Mouse (Mus musculus) lung, postnatal 4 days (tissue): ENCODE results near the gene Opa3.

Experiments used
- DNase-seq, 2 experiments: peaks; one replicate each; pipeline ENCODE4 v3.0.0; 2021

The Opa3 gene

DNA sequence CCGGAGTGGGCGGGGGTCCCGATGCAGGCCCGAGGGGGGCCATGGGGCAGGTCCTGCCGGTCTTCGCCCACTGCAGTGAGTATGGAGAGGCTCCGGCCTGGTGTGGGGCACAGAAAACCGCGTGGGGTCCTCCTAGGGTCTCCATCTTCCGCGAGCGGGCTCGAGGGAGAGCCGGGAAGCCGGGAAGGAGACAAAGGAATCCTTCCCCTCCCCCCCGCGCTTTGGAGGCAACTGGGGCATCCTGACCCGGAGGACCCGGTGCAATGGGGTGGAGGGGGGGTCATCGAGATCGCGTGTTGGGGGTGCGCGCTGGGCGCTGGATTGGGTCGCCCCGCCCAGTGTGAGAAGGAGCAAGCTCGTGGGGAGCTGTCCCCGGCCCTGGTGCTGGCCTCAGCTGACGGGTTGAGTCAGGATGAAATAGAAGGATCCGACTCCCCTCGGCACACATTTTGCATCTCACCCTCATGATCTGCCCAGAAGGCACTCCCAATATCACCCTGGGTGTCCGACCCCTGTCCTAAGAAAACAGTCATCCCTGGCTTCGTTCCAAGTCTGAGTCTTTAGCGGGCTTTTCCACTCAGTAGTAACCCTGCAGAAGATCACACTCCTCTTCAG lies 54.8 kb downstream of the Opa3 start:
- peak; percentile 67 to 76 for DNase-seq

GRCm38 (mm10) chr7:19283406-19283804 lies 55.3 kb downstream of the Opa3 start:
- DNase-seq: no peak

GRCm38 (mm10) chr7:19284763-19285162 lies 56.6 kb downstream of the Opa3 start:
- DNase-seq: peak in 1 of 2 experiments; percentile 75

DNA sequence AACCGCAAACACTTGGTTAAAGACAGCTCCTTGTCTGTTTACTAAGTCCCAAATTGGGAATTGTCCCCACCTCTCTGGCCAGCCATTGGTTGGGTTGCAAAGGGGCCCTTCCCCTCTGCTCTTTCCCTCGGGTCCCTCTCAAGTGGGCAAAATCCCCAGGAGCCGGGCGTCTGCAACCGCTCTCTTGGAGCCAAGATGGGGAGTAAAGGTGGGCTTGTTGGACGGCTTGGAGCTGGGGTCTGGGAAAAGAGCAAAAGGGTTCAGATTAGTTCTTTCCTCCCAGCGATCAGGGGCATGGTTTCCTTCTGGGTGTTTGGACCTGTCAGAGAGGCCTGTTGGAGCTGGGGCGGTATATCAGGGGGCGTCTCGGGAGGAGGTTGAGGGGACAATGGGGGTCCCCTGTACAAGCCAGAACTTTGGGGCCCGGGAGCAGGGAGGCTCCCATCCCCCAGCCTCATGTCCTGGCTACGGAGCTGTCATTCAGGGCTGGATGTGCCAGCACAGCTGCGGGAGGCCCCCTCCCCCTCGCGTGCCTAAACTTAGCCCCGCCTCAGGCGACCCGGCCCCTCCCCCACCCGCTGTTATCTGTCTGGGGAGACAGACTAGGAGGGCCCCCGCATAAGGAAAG lies 62.9 kb downstream of the Opa3 start:
- DNase-seq: peak; percentile 49 to 67

GRCm38 (mm10) chr7:19295503-19296185 lies 67.5 kb downstream of the Opa3 start:
- DNase-seq: peak; percentile 94 to 97

DNA sequence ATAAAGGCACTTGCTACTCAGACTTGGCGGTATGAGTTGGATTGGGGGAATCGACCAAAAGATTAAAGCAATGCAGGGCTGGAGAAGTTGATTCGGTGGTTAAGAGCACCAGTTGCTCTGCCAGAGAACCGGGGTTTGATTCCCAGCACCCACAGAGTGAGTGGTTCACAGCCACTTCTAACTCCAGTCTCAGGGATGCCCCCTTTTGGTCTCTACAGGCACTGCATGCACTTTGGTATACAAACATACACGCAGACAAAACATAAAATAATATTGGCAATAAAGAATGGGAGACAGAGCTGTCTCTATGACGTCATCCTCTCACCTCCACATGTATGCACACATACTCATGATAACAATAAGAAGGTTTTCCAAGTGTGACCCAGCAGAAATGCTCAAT lies 68.9 kb downstream of the Opa3 start:
- DNase-seq: no peak

- DNase-seq: no peak
Observed at GRCm38 (mm10) chr7:19297794-19298193, 69.7 kb downstream of the Opa3 start.

DNA sequence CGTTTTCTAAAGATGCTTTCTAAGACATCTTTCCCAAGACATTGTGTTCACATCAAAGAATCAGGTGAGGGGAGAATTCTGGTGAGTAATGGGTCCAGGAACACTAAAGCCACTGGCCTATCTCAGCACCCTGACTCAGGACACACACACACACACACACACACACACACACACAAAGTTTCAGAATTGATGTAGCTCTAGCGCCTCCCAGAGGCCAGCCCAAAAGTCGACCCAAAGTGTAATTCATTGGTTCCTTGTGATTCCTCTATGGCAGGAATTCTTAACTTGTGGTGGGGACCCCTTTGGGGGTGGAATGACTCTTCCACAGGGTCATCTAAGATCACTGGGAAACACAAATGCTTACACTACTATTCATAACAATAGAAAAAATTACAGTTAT lies 71.1 kb downstream of the Opa3 start:
- peak; percentile 55 to 68 for DNase-seq

- peak; percentile 69 to 85 for DNase-seq
Observed at GRCm38 (mm10) chr7:19300501-19301421, 72.6 kb downstream of the Opa3 start.

DNA sequence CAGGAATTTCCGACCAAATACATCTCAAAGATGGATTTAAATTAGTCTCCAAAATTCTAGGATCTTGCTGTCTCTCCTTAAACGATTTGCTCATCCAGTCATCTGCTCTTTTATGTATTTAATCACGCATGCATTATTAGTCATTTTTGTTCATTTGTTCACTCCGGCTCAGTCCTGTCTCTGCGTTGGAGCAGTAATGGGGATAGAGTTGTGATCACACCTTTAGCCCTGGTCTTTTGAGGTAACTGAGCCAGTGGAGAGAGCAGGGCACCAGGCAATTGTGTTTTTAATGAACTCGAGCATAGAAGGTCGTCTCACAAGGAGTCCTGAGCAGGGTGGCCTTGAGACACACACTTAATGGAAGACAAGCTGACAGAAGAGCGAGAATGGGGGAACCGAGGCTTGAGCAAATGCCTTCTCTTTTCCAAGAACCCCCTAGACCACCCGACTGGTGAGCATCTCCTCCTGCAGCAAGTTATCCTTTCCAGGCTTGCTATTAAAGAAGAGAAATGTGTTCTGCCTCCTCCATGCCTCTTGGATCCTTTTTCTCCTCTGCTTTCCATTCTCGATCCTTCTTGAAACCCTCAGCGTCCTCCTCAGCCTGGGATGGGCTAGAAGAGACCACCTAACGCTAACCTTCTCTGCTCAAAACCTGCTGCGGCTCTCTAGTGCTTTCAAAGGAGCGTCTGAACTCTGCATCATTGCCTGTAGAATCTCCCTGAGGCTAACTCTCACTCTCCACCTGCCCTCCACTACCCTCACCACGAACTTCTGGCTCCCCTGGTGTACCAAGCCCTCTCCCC lies 73.5 kb downstream of the Opa3 start:
- no peak for DNase-seq

DNA sequence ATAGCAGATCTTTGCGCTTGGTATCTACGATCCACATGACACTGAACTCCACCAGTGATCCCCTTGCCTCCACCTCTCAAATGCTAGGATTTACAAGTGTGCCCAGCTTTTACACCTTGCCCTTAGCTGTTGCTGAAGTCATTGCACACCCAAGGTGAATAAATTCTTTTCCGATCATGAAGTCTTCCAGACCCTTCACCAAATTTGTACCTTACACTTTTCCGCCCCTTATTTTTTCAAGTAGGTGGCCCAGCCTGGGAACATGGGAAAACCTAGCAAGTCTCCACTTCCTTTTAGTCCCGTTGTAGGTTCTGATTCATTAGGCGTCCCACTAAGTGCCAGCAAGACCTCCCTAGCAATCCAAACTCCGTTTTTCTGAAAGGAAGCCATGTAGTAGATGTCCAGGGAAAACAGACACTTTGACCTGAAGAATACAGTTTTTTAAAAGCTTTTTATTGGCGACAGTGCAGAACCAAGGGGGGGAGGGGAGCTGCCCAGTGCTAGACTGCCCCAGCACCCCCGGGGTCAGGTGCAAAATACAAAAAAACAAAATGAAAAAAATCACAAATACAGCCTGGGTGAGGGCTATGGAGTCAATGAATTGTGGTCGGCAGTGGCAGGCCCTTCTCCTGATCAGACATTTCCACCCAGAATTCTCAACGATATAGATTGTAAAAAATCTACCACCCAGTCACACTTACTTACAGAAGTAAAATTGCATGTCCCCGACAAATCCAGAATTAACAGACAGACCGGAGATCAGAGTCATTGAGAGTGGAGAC lies 74.3 kb downstream of the Opa3 start:
- no peak for DNase-seq

DNA sequence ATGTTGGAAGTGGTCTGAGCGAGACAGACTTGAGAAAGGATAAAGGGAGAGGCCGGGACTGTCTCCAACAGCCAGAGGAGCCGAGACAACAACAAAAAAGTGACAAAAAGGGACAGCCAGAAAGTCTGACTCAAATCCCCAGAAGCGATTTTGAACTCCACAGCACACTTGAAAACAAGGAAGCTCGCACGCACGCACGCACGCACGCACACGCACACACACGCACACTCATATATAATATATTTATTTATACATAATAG lies 74.8 kb downstream of the Opa3 start:
- no peak for DNase-seq

GRCm38 (mm10) chr7:19303770-19304169 lies 75.6 kb downstream of the Opa3 start:
- DNase-seq: peak; percentile 74 to 86

GRCm38 (mm10) chr7:19304501-19305412 lies 76.6 kb downstream of the Opa3 start:
- DNase-seq: no peak

- no peak for DNase-seq
Observed at GRCm38 (mm10) chr7:19305413-19305735, 77.2 kb downstream of the Opa3 start.
